Comparison of ENCODE assay signal across 1 mouse cellular context in the genomic region with DNA sequence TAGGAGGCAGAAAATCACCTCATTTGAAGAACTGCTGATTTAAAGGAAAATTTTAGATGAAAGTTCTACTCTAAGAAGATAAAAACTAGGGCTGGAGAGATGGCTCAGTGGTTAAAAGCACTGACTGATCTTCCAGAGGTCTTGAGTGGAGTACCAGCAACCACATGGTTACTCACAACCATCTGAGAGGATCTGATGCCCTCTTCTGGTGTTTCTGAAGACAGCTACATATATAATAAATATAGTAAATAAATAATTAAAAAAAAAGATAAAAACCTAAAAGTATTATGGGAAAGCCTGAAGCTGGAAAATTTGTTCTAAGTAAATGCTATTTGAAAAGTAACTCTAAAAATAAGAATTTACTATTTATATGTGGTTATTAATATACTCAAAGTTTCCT.
TF ChIP-seq lines count a peak whose summit lies in the region.

No protein-coding gene starts in this region.

TF ChIP-seq in MEL, 35 proteins besides CTCF, POLR2A, EP300 and RAD21:
- no peak for TF ChIP-seq CHD2 (IDR thresholded peaks at IDR 0.05; ENCODE audit: low read length)
- no peak for TF ChIP-seq MYB (IDR thresholded peaks at IDR 0.05; ENCODE audit: low read depth, low read length)
- TF ChIP-seq MYC (IDR thresholded peaks at IDR 0.05; ENCODE audit: low read depth, low read length): peak; percentile 63; the same call in 1 of the 2 replicates
- 0 out of 2 replicates have a peak, but pooled peaks have one; percentile 7 for TF ChIP-seq ZC3H11A (IDR thresholded peaks at IDR 0.05; ENCODE audit: low read depth, low read length)
- TF ChIP-seq MEF2A (IDR thresholded peaks at IDR 0.05; ENCODE audit: extremely low read depth, insufficient replicate concordance, low read depth, low read length, poor library complexity, severe bottlenecking): no peak
- TF ChIP-seq TBP (IDR thresholded peaks at IDR 0.05; ENCODE audit: low read depth, low read length): no peak
TF ChIP-seq in MEL: peak in this region for 2.
